Mouse (Mus musculus) embryo, embryonic 11.5 days (tissue): ENCODE data around the gene Ccdc163.
A peak's percentile ranks its signal among the peaks of the same experiment; 100 is the strongest.

Experiments
- DNase-seq: peaks from one replicate; pipeline ENCODE4 v3.0.0-alpha.2; 2012; ENCODE audit warnings: low read depth, low spot score

The Ccdc163 gene

GRCm38 (mm10) chr4:116776391-116776790 is 68.1 kb downstream of the Ccdc163 start:
- DNase-seq: no peak

- DNase-seq: no peak
Measured at GRCm38 (mm10) chr4:116777079-116777478, 68.8 kb downstream of the Ccdc163 start.

GRCm38 (mm10) chr4:116780541-116780940 is 72.2 kb downstream of the Ccdc163 start:
- no peak for DNase-seq

- no peak for DNase-seq
Measured at GRCm38 (mm10) chr4:116781366-116781765, 73.1 kb downstream of the Ccdc163 start.

- no peak for DNase-seq
Measured at GRCm38 (mm10) chr4:116782171-116782570, 73.9 kb downstream of the Ccdc163 start.

- DNase-seq: no peak
Measured at GRCm38 (mm10) chr4:116786587-116786986, 78.3 kb downstream of the Ccdc163 start.

- no peak for DNase-seq
Measured at GRCm38 (mm10) chr4:116787985-116788760, 79.9 kb downstream of the Ccdc163 start.

GRCm38 (mm10) chr4:116788956-116789355 is 80.6 kb downstream of the Ccdc163 start:
- peak; percentile 81 for DNase-seq

- no peak for DNase-seq
Measured at GRCm38 (mm10) chr4:116792453-116792852, 84.1 kb downstream of the Ccdc163 start.

- DNase-seq: no peak
Measured at GRCm38 (mm10) chr4:116794273-116794672, 86.0 kb downstream of the Ccdc163 start.

GRCm38 (mm10) chr4:116796442-116797110 is 88.3 kb downstream of the Ccdc163 start:
- no peak for DNase-seq

- DNase-seq: no peak
Measured at GRCm38 (mm10) chr4:116799901-116800300, 91.6 kb downstream of the Ccdc163 start.
